Mouse (Mus musculus): ENCODE measurements around the gene Ercc4. TPM values are rescaled to one million over a fixed set of nuclear protein-coding genes. Genes with fewer than 3 reads are reported as not detected.

Gene Ercc4
- total and polyA plus RNA-seq, 2 experiments from 2014 or later, result 13.0 to 17.3 TPM

DNA sequence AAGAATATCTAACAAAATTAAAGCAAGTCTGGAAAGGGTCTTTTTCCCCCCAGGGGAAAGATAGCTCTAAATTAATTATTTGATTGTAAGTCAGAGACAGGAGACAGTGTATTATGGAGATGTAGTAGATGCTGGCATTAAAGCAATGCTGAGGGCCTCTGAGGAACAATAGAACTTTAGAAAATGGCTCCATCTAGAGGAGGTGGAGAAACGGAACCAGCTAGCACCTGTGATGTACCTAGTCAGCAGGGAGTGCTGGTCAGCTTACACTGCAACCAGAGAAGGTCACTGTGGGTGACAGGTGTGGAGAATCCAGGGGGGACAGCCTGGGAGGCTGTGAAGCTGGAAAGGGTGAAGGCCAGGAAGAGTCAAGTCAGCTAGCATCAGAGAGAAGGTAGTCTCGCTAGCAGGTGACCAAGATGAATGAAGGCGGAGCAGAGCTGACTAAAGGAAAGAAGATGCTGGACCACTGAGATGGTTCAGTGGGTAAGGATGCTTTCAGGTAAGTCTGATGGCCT lies 48.7 kb downstream of the Ercc4 start:
- ATAC-seq (no peak), DNase-seq (no peak)
- no peak for TF ChIP-seq CTCF (IDR thresholded peaks at IDR 0.05; ENCODE audit: low read depth)
- WGBS, result 64% methylated on average over 3 of the region's 3 CpGs
- Histone ChIP-seq H3K9me3 (ENCODE audit: low read length) (no peaks in the 10 kb centered on the region), H3K36me3 (ENCODE audit: insufficient read depth) (no peaks in the 10 kb centered on the region), H3K4me1 (ENCODE audit: insufficient read depth) (peaks cover 12% of the 10 kb centered on the region), H3K27me3 (ENCODE audit: insufficient read depth, low read length) (no peaks in the 10 kb centered on the region), H3K27ac (ENCODE audit: low read depth, low read length) (no peak overlapping the region), H3K4me3 (ENCODE audit: low read depth, low read length) (no peak overlapping the region), H3K9ac (no peak overlapping the region), H3K4me2 (ENCODE audit: low read depth) (no peak overlapping the region)

GRCm38 (mm10) chr16:13158906-13159889 lies 49.7 kb downstream of the Ercc4 start:
- Histone ChIP-seq H3K36me3 (ENCODE audit: insufficient read depth) (no peaks in the 10 kb centered on the region), H3K4me2 (ENCODE audit: low read depth) (peak overlapping the region; percentile 58), H3K27ac (ENCODE audit: low read depth, low read length) (peak overlapping the region; percentile 59), H3K9me3 (ENCODE audit: low read length) (no peaks in the 10 kb centered on the region), H3K9ac (peak overlapping the region; percentile 31; the same call in 1 of the 2 replicates), H3K4me1 (ENCODE audit: insufficient read depth) (peaks cover 12% of the 10 kb centered on the region), H3K4me3 (ENCODE audit: low read depth, low read length) (no peak overlapping the region), H3K27me3 (ENCODE audit: insufficient read depth, low read length) (no peaks in the 10 kb centered on the region)
- TF ChIP-seq CTCF (IDR thresholded peaks at IDR 0.05; ENCODE audit: low read depth), result no peak
- peak; percentile 65 for ATAC-seq
- DNase-seq, result peak; percentile 69
- WGBS, result 33% methylated on average over 13 of the region's 13 CpGs

DNA sequence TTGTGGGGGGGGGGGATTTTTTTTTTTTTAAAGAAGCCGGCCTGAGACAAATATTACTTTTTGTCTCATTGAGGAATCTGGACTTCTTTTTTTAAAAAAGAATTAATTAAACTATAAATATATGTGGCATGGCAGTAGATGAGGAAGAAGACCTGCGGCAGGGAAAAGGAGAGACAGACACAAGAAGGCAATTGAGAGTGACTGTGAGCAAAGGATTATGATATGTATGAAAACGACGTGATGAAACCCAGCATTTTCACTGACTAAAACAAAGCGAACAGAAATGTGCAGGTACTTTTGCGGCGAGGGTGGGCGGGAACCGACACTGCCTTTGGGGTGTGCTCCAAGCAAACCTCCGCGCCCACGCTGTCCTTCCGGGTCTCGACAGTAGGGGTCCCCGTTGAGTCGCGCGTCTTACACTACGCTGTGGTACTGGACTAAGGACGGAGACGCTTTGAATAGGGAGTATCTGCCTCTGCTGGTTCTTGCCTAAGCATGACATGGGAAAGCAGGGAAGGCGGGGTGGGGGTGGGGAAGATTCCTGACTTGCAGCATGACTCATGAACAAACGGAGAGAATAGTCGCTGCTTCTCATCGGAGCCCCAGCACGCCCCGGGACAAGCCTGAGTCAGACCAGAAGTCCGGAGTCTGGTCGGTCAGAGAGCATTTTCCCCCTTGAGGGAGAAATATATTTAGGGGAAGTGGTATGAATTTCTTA lies 50.6 kb downstream of the Ercc4 start:
- 5% methylated on average over 29 of the region's 29 CpGs for WGBS
- peak overlapping the region; percentile 59; the same call in 1 of the 2 replicates for H3K27ac ChIP-seq (ENCODE audit: low read depth, low read length)

DNA sequence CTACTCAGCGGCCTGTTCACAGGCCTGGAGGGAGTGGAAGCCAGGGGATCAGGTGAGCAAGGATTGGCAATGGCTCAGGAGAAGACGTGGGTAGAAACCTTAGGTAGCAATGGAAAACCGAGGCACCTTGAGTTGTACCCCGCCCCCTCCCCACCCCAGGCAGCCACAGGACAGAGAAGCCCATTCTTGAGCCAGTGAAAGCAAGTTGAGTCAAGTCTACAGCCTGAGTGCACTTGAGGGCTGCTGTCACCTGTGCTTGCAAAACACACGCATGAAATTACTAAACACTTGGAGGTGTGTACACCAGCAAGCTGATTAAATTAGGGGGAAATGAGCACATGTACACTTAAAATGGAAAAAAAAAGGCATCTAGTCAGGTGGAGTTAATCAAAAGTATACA lies 52.0 kb downstream of the Ercc4 start:
- H3K27me3 ChIP-seq (ENCODE audit: insufficient read depth, low read length), result no peaks in the 10 kb centered on the region

More for the DNA sequence above, 50.6 kb downstream of the Ercc4 start:
- Histone ChIP-seq H3K9ac (peak overlapping the region; percentile 52), H3K27me3 (ENCODE audit: insufficient read depth, low read length) (no peaks in the 10 kb centered on the region), H3K4me1 (ENCODE audit: insufficient read depth) (peaks cover 12% of the 10 kb centered on the region), H3K4me2 (ENCODE audit: low read depth) (peak overlapping the region; percentile 58), H3K36me3 (ENCODE audit: insufficient read depth) (no peaks in the 10 kb centered on the region), H3K9me3 (ENCODE audit: low read length) (no peaks in the 10 kb centered on the region), H3K4me3 (ENCODE audit: low read depth, low read length) (peak overlapping the region; percentile 34)
- DNase-seq (peak; percentile 95), ATAC-seq (peak; percentile 98)
- TF ChIP-seq CTCF (IDR thresholded peaks at IDR 0.05; ENCODE audit: low read depth), result peak; percentile 98

GRCm38 (mm10) chr16:13167731-13168130 lies 58.2 kb downstream of the Ercc4 start:
- Histone ChIP-seq H3K4me2 (ENCODE audit: low read depth) (no peak overlapping the region), H3K27ac (ENCODE audit: low read depth, low read length) (no peak overlapping the region), H3K9ac (no peak overlapping the region), H3K9me3 (ENCODE audit: low read length) (no peaks in the 10 kb centered on the region), H3K36me3 (ENCODE audit: insufficient read depth) (no peaks in the 10 kb centered on the region), H3K4me1 (ENCODE audit: insufficient read depth) (no peaks in the 10 kb centered on the region), H3K4me3 (ENCODE audit: low read depth, low read length) (no peak overlapping the region), H3K27me3 (ENCODE audit: insufficient read depth, low read length) (no peaks in the 10 kb centered on the region)
- WGBS, result 74% methylated on average over 3 of the region's 3 CpGs
- no peak for TF ChIP-seq CTCF (IDR thresholded peaks at IDR 0.05; ENCODE audit: low read depth)
- ATAC-seq (no peak), DNase-seq (no peak)

More for the DNA sequence above, 52.0 kb downstream of the Ercc4 start:
- no peak for ATAC-seq
- DNase-seq, result no peak
- no peak for TF ChIP-seq CTCF (IDR thresholded peaks at IDR 0.05; ENCODE audit: low read depth)
- Histone ChIP-seq H3K27ac (ENCODE audit: low read depth, low read length) (no peak overlapping the region), H3K4me3 (ENCODE audit: low read depth, low read length) (no peak overlapping the region), H3K36me3 (ENCODE audit: insufficient read depth) (no peaks in the 10 kb centered on the region), H3K4me1 (ENCODE audit: insufficient read depth) (peaks cover 12% of the 10 kb centered on the region), H3K4me2 (ENCODE audit: low read depth) (no peak overlapping the region), H3K9me3 (ENCODE audit: low read length) (no peaks in the 10 kb centered on the region), H3K9ac (no peak overlapping the region)
- WGBS, result 85% methylated on average over 5 of the region's 5 CpGs

DNA sequence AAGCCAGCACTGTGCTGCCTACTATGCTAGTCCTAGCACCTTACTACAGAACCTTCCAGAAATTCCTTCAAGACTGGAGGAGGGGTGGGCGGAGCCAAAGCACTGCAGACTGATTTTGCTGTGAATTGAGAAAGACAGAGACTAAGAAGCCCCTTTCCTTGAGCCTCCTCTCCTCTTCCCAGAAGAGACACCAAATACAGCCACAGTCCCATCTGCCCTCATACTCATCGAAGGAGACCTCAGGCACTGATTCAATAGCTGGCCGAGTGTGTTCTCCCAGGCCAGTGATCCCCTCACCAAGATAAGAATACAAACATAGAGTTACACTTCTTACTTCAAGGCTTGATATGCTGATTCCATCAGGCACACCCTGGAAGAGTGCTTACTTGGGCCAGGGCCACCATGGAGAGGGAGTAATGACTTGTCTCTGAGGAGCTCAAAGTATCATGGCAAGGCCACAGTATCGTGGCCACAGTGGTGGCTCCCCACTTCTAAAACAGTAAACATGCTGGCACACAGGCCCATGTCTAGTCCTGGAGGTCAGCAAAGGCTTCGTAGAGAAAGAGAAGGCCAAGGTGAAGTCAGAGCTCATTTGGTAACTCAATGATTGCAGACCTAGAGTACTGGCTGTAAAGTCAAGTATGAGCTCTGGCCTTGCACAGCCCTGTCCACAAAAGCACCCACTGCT lies 63.7 kb downstream of the Ercc4 start:
- H3K4me3 ChIP-seq (ENCODE audit: low read depth, low read length), result no peak overlapping the region
- no peak for ATAC-seq
- no peaks in the 10 kb centered on the region for H3K36me3 ChIP-seq (ENCODE audit: insufficient read depth)
- H3K9ac ChIP-seq, result no peak overlapping the region
- 97% methylated on average over 5 of the region's 5 CpGs for whole genome bisulfite sequencing
- no peaks in the 10 kb centered on the region for H3K4me1 ChIP-seq (ENCODE audit: insufficient read depth)
- no peaks in the 10 kb centered on the region for H3K9me3 ChIP-seq (ENCODE audit: low read length)
- H3K27me3 ChIP-seq (ENCODE audit: insufficient read depth, low read length), result no peaks in the 10 kb centered on the region
- DNase-seq, result no peak
- no peak for TF ChIP-seq CTCF (IDR thresholded peaks at IDR 0.05; ENCODE audit: low read depth)
- no peak overlapping the region for H3K27ac ChIP-seq (ENCODE audit: low read depth, low read length)
- no peak overlapping the region for H3K4me2 ChIP-seq (ENCODE audit: low read depth)
